Mouse (Mus musculus) frontal cortex, postnatal 25 days (tissue): Measurements from ENCODE around the gene Tmem259.

Experiments used
- DNase-seq, 2 experiments: peaks; one replicate each; pipeline ENCODE4 v3.0.0; 2022; ENCODE audit warnings: low spot score in 2 of 2

Tmem259 gene

GRCm38 (mm10) chr10:79934794-79935569, 49.1 kb downstream of the Tmem259 start:
- DNase-seq = no peak

GRCm38 (mm10) chr10:79934272-79934721, 49.8 kb downstream of the Tmem259 start:
- DNase-seq = no peak

GRCm38 (mm10) chr10:79933861-79934260, 50.3 kb downstream of the Tmem259 start:
- DNase-seq = no peak

- DNase-seq = no peak
Measured at GRCm38 (mm10) chr10:79933145-79933679, 50.9 kb downstream of the Tmem259 start.

- no peak for DNase-seq
Measured at GRCm38 (mm10) chr10:79932736-79933135, 51.4 kb downstream of the Tmem259 start.

GRCm38 (mm10) chr10:79931797-79932196, 52.3 kb downstream of the Tmem259 start:
- no peak for DNase-seq

GRCm38 (mm10) chr10:79930826-79931186, 53.3 kb downstream of the Tmem259 start:
- no peak for DNase-seq

- no peak for DNase-seq
Measured at GRCm38 (mm10) chr10:79929967-79930825, 53.9 kb downstream of the Tmem259 start.

GRCm38 (mm10) chr10:79928907-79929701, 55.0 kb downstream of the Tmem259 start:
- DNase-seq = no peak

GRCm38 (mm10) chr10:79928030-79928694, 56.0 kb downstream of the Tmem259 start:
- no peak for DNase-seq

- DNase-seq = no peak
Measured at GRCm38 (mm10) chr10:79927324-79928029, 56.7 kb downstream of the Tmem259 start.

- peak; percentile 64 to 71 for DNase-seq
Measured at GRCm38 (mm10) chr10:79926491-79927323, 57.4 kb downstream of the Tmem259 start, which contains the start of gene Arid3a. TSS of gene Arid3a (plus strand) at chr10:79927043.

- DNase-seq = no peak
Measured at GRCm38 (mm10) chr10:79925785-79926490, 58.2 kb downstream of the Tmem259 start.

- peak; percentile 95 to 98 for DNase-seq
Measured at GRCm38 (mm10) chr10:79924998-79925784, 58.9 kb downstream of the Tmem259 start.
